Mouse (Mus musculus) monocyte, adult 5-6 weeks (primary cell): ENCODE data around the gene Zfp426. TPM values are rescaled to one million over a fixed set of nuclear protein-coding genes. Genes with fewer than 3 reads are reported as not detected.

ENCODE experiments used
- ATAC-seq: fragments of 153-309, 156-312 bp; replicated peaks from 2 replicates; pipeline ENCODE4 v1.8.0; 2017; ENCODE audit warnings: mild to moderate bottlenecking; ENCODE audit not compliant: low TSS enrichment, insufficient number of reproducible peaks, severe bottlenecking, poor library complexity, low FRiP score
- total RNA-seq: library from RNA; stranded (forward); fragments of 200-1000, 200-491, 200-594 nt; gene quantifications from 3 replicates; pipeline ENCODE4 v1.2.3, GENCODE M21; 2017

Zfp426 gene
- total RNA-seq, 1 experiment from 2014 or later = 10.9 TPM

- ATAC-seq = peak; percentile 70
These were observed 25.6 kb downstream of the Zfp426 start for GRCm38 (mm10) chr9:20466761-20467442.

DNA sequence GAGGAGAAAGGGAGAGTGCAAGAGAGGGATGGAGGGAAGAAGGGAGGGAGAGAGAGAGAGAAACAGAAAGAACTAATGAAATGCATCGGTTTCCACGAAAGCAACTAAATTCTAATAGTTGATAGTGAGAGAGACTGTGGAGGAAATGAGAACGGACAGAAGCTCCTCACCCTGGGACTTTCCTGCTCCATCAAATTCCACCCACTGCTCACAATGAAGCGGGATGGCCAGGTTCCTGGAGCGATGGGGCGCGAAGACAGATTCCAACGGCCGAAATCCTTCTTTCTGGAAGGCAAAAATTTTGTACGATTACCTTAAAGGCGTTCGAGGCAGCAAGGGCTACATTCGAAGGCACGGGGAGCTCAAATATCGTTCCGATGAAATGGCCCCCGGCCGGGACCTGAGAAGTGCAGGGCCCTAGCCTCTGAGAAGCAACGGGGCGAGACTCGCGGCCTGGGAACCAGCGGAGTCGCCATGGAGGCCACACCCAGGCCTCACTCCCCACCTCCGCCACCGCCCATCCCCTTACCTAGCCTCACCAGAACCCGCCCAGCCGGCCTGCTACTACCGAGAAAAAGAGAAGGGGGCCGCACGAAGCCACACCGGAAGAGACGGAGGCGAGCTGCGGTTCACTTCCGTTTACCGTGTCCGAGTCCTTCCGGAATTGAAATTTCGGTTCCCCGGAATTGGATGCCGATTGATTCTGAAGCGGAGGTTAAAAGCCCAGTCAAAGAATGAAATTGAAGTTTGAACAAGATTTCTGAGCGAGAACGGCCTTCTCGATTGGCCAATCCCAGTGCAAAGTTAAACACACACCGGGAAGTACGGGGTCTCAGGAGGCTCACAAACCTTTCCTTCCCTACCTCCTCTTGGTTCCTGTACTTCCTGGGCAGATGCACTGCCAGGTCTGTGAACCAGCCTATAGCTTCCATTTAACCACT is 32.9 kb downstream of the Zfp426 start, which contains the start of gene Zfp26:
TSS of gene Zfp26 (minus strand) at position 786 of the 941 bp plus-strand sequence.
- ATAC-seq = peak; percentile 83

DNA sequence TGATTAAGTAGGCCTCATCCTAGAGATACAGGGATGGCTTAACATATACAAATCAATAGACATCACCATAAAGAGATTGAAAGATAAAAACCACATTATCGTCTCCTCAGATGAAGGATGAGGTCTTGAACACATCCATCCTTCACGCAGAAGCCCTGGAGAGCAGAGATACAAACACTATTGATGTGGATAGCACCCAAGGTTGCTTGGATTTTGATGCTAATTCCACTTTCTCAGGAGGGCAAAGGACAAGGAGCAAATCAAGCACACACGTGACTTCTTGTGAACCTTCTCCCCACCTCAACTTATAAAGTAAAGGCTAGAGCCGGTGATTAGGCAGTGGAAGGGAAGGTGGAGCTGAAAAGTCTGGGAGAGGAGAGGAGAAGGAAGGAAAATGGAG is 38.9 kb downstream of the Zfp426 start:
- ATAC-seq = no peak

- no peak for ATAC-seq
These were observed 41.1 kb downstream of the Zfp426 start for GRCm38 (mm10) chr9:20451493-20451892.

GRCm38 (mm10) chr9:20443183-20443783 is 49.3 kb downstream of the Zfp426 start:
- ATAC-seq = no peak

GRCm38 (mm10) chr9:20430004-20430403 is 62.5 kb downstream of the Zfp426 start:
- ATAC-seq = no peak

Other genes starting within 250 kb of the Zfp426 start
- gene Olfr39, start 210.4 kb downstream of the Zfp426 start, total RNA-seq = not detected in 3 replicates
- gene Olfr873, start 194.2 kb downstream of the Zfp426 start, total RNA-seq = not detected in 3 replicates
- not detected in 3 replicates for gene Olfr18, start 156.7 kb downstream of the Zfp426 start, total RNA-seq
- gene Zfp560, start 107.6 kb downstream of the Zfp426 start, total RNA-seq = 5.3 to 23.0 TPM (median 13.5 TPM) in 3 replicates
- gene Zfp26, start 32.6 kb downstream of the Zfp426 start, total RNA-seq = 27.5 to 45.4 TPM (median 31.6 TPM) in 3 replicates
- 27.5 to 43.8 TPM (median 36.4 TPM) in 3 replicates for gene Zfp266, start 28.7 kb upstream of the Zfp426 start, total RNA-seq
- 5.1 to 8.3 TPM (median 7.2 TPM) in 3 replicates for gene Zfp846, start 88.5 kb upstream of the Zfp426 start, total RNA-seq
- 124 to 185 TPM (median 175 TPM) in 3 replicates for gene Ubl5, start 150.1 kb upstream of the Zfp426 start, total RNA-seq
- gene Fbxl12, start 152.0 kb upstream of the Zfp426 start, total RNA-seq = 12.6 to 30.1 TPM (median 19.3 TPM) in 3 replicates
- 7.1 to 11.7 TPM (median 8.4 TPM) in 3 replicates for gene Pin1, start 159.3 kb upstream of the Zfp426 start, total RNA-seq